Mouse (Mus musculus) megakaryocyte, embryonic 14.5 days (primary cell): ENCODE data around the gene Gm11564.
"Not testable (repeated sequence)": the region's sequence is repeated elsewhere in the genome, so short reads cannot be mapped to it uniquely, and the experiment has no call there.

Experiments
- FLI1 ChIP-seq: IDR thresholded peaks from 2 replicates; pipeline ENCODE4 v1.6.1; 2012; ENCODE audit warnings: low read length, inconsistent platforms, mixed read lengths
- GATA1 ChIP-seq: IDR thresholded peaks from 3 replicates; pipeline ENCODE4 v1.6.1; 2012; ENCODE audit warnings: mixed read lengths, low read length, inconsistent platforms, borderline replicate concordance

DNA sequence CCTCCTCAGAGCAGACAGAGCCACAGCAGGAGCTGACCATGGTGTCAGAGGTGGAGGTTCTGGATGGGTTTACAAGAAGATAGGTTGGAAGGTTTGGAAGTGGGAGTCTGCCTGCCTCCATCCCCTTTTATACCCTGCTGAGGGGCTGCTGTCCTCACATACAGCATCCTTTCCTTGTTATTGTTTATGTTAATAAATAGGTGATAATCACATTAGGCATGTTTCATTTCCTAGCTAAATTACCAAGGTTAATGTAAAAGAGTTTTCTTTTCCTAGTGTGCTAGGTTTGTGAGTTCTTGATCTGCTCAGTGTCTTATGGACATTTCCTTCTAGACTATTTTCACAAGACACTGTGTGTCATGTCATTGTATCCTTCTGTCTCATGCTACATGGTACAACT is 5.7 kb downstream of the Gm11564 start, which contains the start of gene Krtap4-13:
- TF ChIP-seq FLI1, GATA1: not testable (repeated sequence)
